Mouse (Mus musculus): ENCODE results near the gene Osgin1. TPM values are rescaled to one million over a fixed set of nuclear protein-coding genes. Genes with fewer than 3 reads are reported as not detected.
A peak's percentile ranks its signal among the peaks of the same experiment; 100 is the strongest.

Gene Osgin1
- polyA plus RNA-seq, 1 experiment from 2014 or later, result 0.08 TPM

- H3K4me2 ChIP-seq, result no peak overlapping the region
- no peak overlapping the region for H3K9ac ChIP-seq
- WGBS, result 93% methylated on average over 5 of the region's 5 CpGs
- H3K9me3 ChIP-seq, result no peaks in the 10 kb centered on the region
- H3K36me3 ChIP-seq, result peaks cover 77% of the 10 kb centered on the region
- H3K4me3 ChIP-seq, result no peak overlapping the region
- no peak overlapping the region for H3K27ac ChIP-seq
- no peak for ATAC-seq (ENCODE audit: low FRiP score)
- no peaks in the 10 kb centered on the region for H3K4me1 ChIP-seq (replicated peaks)
- H3K27me3 ChIP-seq, result no peaks in the 10 kb centered on the region
Measured at GRCm38 (mm10) chr8:119404648-119405047, 29.3 kb upstream of the Osgin1 start.

- 0 out of 2 replicates have a peak, but pooled peaks cover 4% of the 10 kb centered on the region for H3K4me1 ChIP-seq (replicated peaks)
- H3K27me3 ChIP-seq, result peaks cover 3% of the 10 kb centered on the region; the same call in 1 of the 2 replicates
- no peak overlapping the region for H3K4me2 ChIP-seq
- no peak overlapping the region for H3K4me3 ChIP-seq
- H3K27ac ChIP-seq, result no peak overlapping the region
- H3K9ac ChIP-seq, result no peak overlapping the region
- 77% methylated on average over 8 of the region's 8 CpGs for WGBS
- ATAC-seq (ENCODE audit: low FRiP score), result no peak
- H3K36me3 ChIP-seq, result peaks cover 78% of the 10 kb centered on the region
- H3K9me3 ChIP-seq, result no peaks in the 10 kb centered on the region
Measured at GRCm38 (mm10) chr8:119408311-119408710, 25.6 kb upstream of the Osgin1 start.

- Histone ChIP-seq H3K36me3 (peaks cover 46% of the 10 kb centered on the region), H3K9ac (no peak overlapping the region), H3K4me2 (no peak overlapping the region), H3K27me3 (peaks cover 21% of the 10 kb centered on the region), H3K4me3 (no peak overlapping the region), H3K4me1 (replicated peaks) (peaks cover 10% of the 10 kb centered on the region; the same call in 1 of the 2 replicates), H3K9me3 (no peaks in the 10 kb centered on the region), H3K27ac (no peak overlapping the region)
- no peak for ATAC-seq (ENCODE audit: low FRiP score)
- 60% methylated on average over 10 of the region's 10 CpGs for WGBS
Measured at GRCm38 (mm10) chr8:119412037-119412734, 21.7 kb upstream of the Osgin1 start.

GRCm38 (mm10) chr8:119412735-119413498, 21.0 kb upstream of the Osgin1 start:
- Histone ChIP-seq H3K27ac (no peak overlapping the region), H3K36me3 (peaks cover 38% of the 10 kb centered on the region), H3K27me3 (peaks cover 21% of the 10 kb centered on the region), H3K9me3 (no peaks in the 10 kb centered on the region), H3K4me3 (no peak overlapping the region), H3K4me1 (replicated peaks) (peaks cover 10% of the 10 kb centered on the region; the same call in 1 of the 2 replicates), H3K9ac (peak overlapping the region; percentile 63), H3K4me2 (peak overlapping the region; percentile 45)
- peak; percentile 85 for ATAC-seq (ENCODE audit: low FRiP score)
- WGBS, result 14% methylated on average over 18 of the region's 18 CpGs

GRCm38 (mm10) chr8:119413605-119414004, 20.3 kb upstream of the Osgin1 start:
- Histone ChIP-seq H3K9ac (no peak overlapping the region), H3K9me3 (no peaks in the 10 kb centered on the region), H3K27me3 (peaks cover 21% of the 10 kb centered on the region), H3K4me3 (no peak overlapping the region), H3K4me1 (replicated peaks) (peaks cover 10% of the 10 kb centered on the region; the same call in 1 of the 2 replicates), H3K36me3 (peaks cover 31% of the 10 kb centered on the region), H3K4me2 (no peak overlapping the region), H3K27ac (no peak overlapping the region)
- WGBS, result 81% methylated on average over 10 of the region's 10 CpGs
- ATAC-seq (ENCODE audit: low FRiP score), result no peak

GRCm38 (mm10) chr8:119420318-119420717, 13.6 kb upstream of the Osgin1 start:
- Histone ChIP-seq H3K9ac (no peak overlapping the region), H3K36me3 (no peaks in the 10 kb centered on the region), H3K4me2 (no peak overlapping the region), H3K27me3 (0 out of 2 replicates have a peak, but pooled peaks cover 6% of the 10 kb centered on the region), H3K27ac (no peak overlapping the region), H3K4me3 (no peak overlapping the region), H3K4me1 (replicated peaks) (peaks cover 29% of the 10 kb centered on the region), H3K9me3 (no peaks in the 10 kb centered on the region)
- 77% methylated on average over 7 of the region's 7 CpGs for WGBS
- no peak for ATAC-seq (ENCODE audit: low FRiP score)

GRCm38 (mm10) chr8:119421603-119422122, 12.3 kb upstream of the Osgin1 start:
- H3K4me1 ChIP-seq (replicated peaks), result peaks cover 24% of the 10 kb centered on the region
- H3K27me3 ChIP-seq, result no peaks in the 10 kb centered on the region
- ATAC-seq (ENCODE audit: low FRiP score), result no peak
- H3K9me3 ChIP-seq, result no peaks in the 10 kb centered on the region
- peak overlapping the region; percentile 10; the same call in 1 of the 2 replicates for H3K27ac ChIP-seq
- no peak overlapping the region for H3K4me2 ChIP-seq
- H3K36me3 ChIP-seq, result no peaks in the 10 kb centered on the region
- 0 out of 2 replicates have a peak overlapping the region, but pooled peaks have one; percentile 24 for H3K9ac ChIP-seq
- H3K4me3 ChIP-seq, result no peak overlapping the region
- 49% methylated on average over 9 of the region's 9 CpGs for WGBS

- Histone ChIP-seq H3K27me3 (no peaks in the 10 kb centered on the region), H3K9me3 (no peaks in the 10 kb centered on the region), H3K9ac (peak overlapping the region; percentile 24; the same call in 1 of the 2 replicates), H3K36me3 (no peaks in the 10 kb centered on the region), H3K4me3 (no peak overlapping the region), H3K27ac (peak overlapping the region; percentile 10), H3K4me1 (replicated peaks) (peaks cover 24% of the 10 kb centered on the region), H3K4me2 (no peak overlapping the region)
- ATAC-seq (ENCODE audit: low FRiP score), result no peak
- 72% methylated on average over 9 of the region's 9 CpGs for WGBS
Measured at GRCm38 (mm10) chr8:119422123-119422711, 11.7 kb upstream of the Osgin1 start.

- Histone ChIP-seq H3K4me2 (no peak overlapping the region), H3K4me1 (replicated peaks) (peaks cover 24% of the 10 kb centered on the region), H3K27me3 (no peaks in the 10 kb centered on the region), H3K9me3 (no peaks in the 10 kb centered on the region), H3K36me3 (no peaks in the 10 kb centered on the region), H3K9ac (no peak overlapping the region), H3K27ac (0 out of 2 replicates have a peak overlapping the region, but pooled peaks have one; percentile 35), H3K4me3 (no peak overlapping the region)
- ATAC-seq (ENCODE audit: low FRiP score), result no peak
- 73% methylated on average over 9 of the region's 9 CpGs for WGBS
Measured at GRCm38 (mm10) chr8:119423631-119424141, 10.2 kb upstream of the Osgin1 start.

GRCm38 (mm10) chr8:119424199-119424733, 9.7 kb upstream of the Osgin1 start:
- H3K27ac ChIP-seq, result 0 out of 2 replicates have a peak overlapping the region, but pooled peaks have one; percentile 35
- WGBS, result 89% methylated on average over 10 of the region's 10 CpGs

GRCm38 (mm10) chr8:119424740-119425139, 9.2 kb upstream of the Osgin1 start:
- Histone ChIP-seq H3K4me1 (replicated peaks) (peaks cover 24% of the 10 kb centered on the region), H3K9ac (no peak overlapping the region), H3K27me3 (no peaks in the 10 kb centered on the region), H3K36me3 (no peaks in the 10 kb centered on the region), H3K4me2 (no peak overlapping the region), H3K27ac (0 out of 2 replicates have a peak overlapping the region, but pooled peaks have one; percentile 35), H3K9me3 (no peaks in the 10 kb centered on the region), H3K4me3 (no peak overlapping the region)
- no peak for ATAC-seq (ENCODE audit: low FRiP score)
- 82% methylated on average over 10 of the region's 10 CpGs for WGBS

More at GRCm38 (mm10) chr8:119424199-119424733, 9.7 kb upstream of the Osgin1 start:
- ATAC-seq (ENCODE audit: low FRiP score), result no peak
- Histone ChIP-seq H3K4me3 (no peak overlapping the region), H3K4me2 (no peak overlapping the region), H3K9me3 (no peaks in the 10 kb centered on the region), H3K9ac (no peak overlapping the region), H3K36me3 (no peaks in the 10 kb centered on the region), H3K27me3 (no peaks in the 10 kb centered on the region), H3K4me1 (replicated peaks) (peaks cover 24% of the 10 kb centered on the region)

Measured in hindbrain, embryonic 13.5 days (tissue).